Mouse (Mus musculus): ENCODE results near the gene Macrod1.
A peak's percentile ranks its signal among the peaks of the same experiment; 100 is the strongest.

GRCm38 (mm10) chr19:7195900-7196728 lies 139.5 kb downstream of the Macrod1 start:
- TF ChIP-seq POLR2A (IDR thresholded peaks at IDR 0.05; ENCODE audit: low read depth, low read length) (no peak), CTCF (conservative IDR thresholded peaks at IDR 0.05; ENCODE audit: insufficient read depth, insufficient read length, low read depth, low read length) (peak; percentile 78)
